In genomic region chr11:4705178-4705577, GRCm38 (mm10) we compare ENCODE assay signal across 7 mouse cellular contexts. TPM values are rescaled to one million over a fixed set of nuclear protein-coding genes. Genes with fewer than 3 reads are reported as not detected.
A peak's percentile ranks its signal among the peaks of the same experiment; 100 is the strongest.
DNase-seq lines count a peak whose midpoint lies in the region; ATAC-seq lines count a peak whose summit lies in the region.

No protein-coding gene starts in this region.

- peak overlapping the region; percentile 82 for H3K4me2 ChIP-seq in limb, embryonic 13.5 days (replicated peaks)
- peak overlapping the region; percentile 86 for H3K4me2 ChIP-seq in stomach, embryonic 15.5 days

- DNase-seq in forebrain, embryonic 10.5 days (ENCODE audit: extremely low spot score, low spot score): no peak
- DNase-seq in ovary, postnatal 10 days (ENCODE audit: low spot score): no peak
- no peak for DNase-seq in left cerebral cortex, postnatal 25 days (ENCODE audit: low spot score in 2 of 2)

- H3K27ac ChIP-seq in forebrain, embryonic 10.5 days: peak overlapping the region; percentile 90
- H3K27ac ChIP-seq in limb, embryonic 13.5 days: no peak overlapping the region
- peak overlapping the region; percentile 49; the same call in 1 of the 2 replicates for H3K27ac ChIP-seq in stomach, embryonic 15.5 days

- H3K9me3 ChIP-seq in megakaryocyte, embryonic 14.5 days: no peaks in the 10 kb centered on the region
- no peaks in the 10 kb centered on the region for H3K9me3 ChIP-seq in forebrain, embryonic 10.5 days
- H3K9me3 ChIP-seq in limb, embryonic 13.5 days: no peaks in the 10 kb centered on the region
- no peaks in the 10 kb centered on the region for H3K9me3 ChIP-seq in stomach, embryonic 15.5 days

- WGBS in forebrain, embryonic 10.5 days: 11% methylated on average over 4 of the region's 4 CpGs
- WGBS in limb, embryonic 13.5 days: 9% methylated on average over 4 of the region's 4 CpGs
- WGBS in stomach, embryonic 15.5 days: 4% methylated on average over 4 of the region's 4 CpGs

- intact Hi-C loops in left cerebral cortex, postnatal 25 days (cut with DNase I): no loop called here

- peaks cover 24% of the 10 kb centered on the region for H3K4me1 ChIP-seq in megakaryocyte, embryonic 14.5 days
- peaks cover 18% of the 10 kb centered on the region for H3K4me1 ChIP-seq in forebrain, embryonic 10.5 days
- H3K4me1 ChIP-seq in limb, embryonic 13.5 days: peaks cover 17% of the 10 kb centered on the region
- H3K4me1 ChIP-seq in stomach, embryonic 15.5 days: peaks cover 12% of the 10 kb centered on the region; the same call in 1 of the 2 replicates

- no peaks in the 10 kb centered on the region for H3K27me3 ChIP-seq in megakaryocyte, embryonic 14.5 days (replicated peaks)
- no peaks in the 10 kb centered on the region for H3K27me3 ChIP-seq in forebrain, embryonic 10.5 days (ENCODE audit: poor library complexity, severe bottlenecking)
- H3K27me3 ChIP-seq in limb, embryonic 13.5 days: no peaks in the 10 kb centered on the region
- H3K27me3 ChIP-seq in stomach, embryonic 15.5 days (replicated peaks): no peaks in the 10 kb centered on the region

- ATAC-seq in megakaryocyte, adult 5-6 weeks (ENCODE audit: poor library complexity, severe bottlenecking): no peak
- ATAC-seq in limb, embryonic 13.5 days (ENCODE audit: low FRiP score, low read depth): no peak
- ATAC-seq in stomach, embryonic 15.5 days (ENCODE audit: insufficient read depth, low FRiP score, low read depth): no peak

- peak overlapping the region; percentile 77 for H3K9ac ChIP-seq in limb, embryonic 13.5 days
- peak overlapping the region; percentile 45; the same call in 1 of the 2 replicates for H3K9ac ChIP-seq in stomach, embryonic 15.5 days

- peak overlapping the region; percentile 99 for H3K4me3 ChIP-seq in megakaryocyte, embryonic 14.5 days (replicated peaks)
- peak overlapping the region; percentile 73 for H3K4me3 ChIP-seq in forebrain, embryonic 10.5 days
- peak overlapping the region; percentile 70 for H3K4me3 ChIP-seq in limb, embryonic 13.5 days
- H3K4me3 ChIP-seq in stomach, embryonic 15.5 days (replicated peaks): peak overlapping the region; percentile 81

- H3K36me3 ChIP-seq in megakaryocyte, embryonic 14.5 days (replicated peaks; ENCODE audit: low read length): peaks cover 20% of the 10 kb centered on the region
- H3K36me3 ChIP-seq in forebrain, embryonic 10.5 days (replicated peaks): peaks cover 26% of the 10 kb centered on the region
- peaks cover 20% of the 10 kb centered on the region for H3K36me3 ChIP-seq in limb, embryonic 13.5 days
- H3K36me3 ChIP-seq in stomach, embryonic 15.5 days: 0 out of 2 replicates have a peak, but pooled peaks cover 3% of the 10 kb centered on the region

RNA-seq across cellular contexts. Expression of gene Zmat5, which starts 0.7 kb away (rescaled TPM):
- 75.1 and 119 TPM in 2 replicates for polyA plus RNA-seq in megakaryocyte, embryonic 14.5 days (2012; ENCODE audit: insufficient read depth, low replicate concordance)
- total RNA-seq in megakaryocyte, adult 5-6 weeks (2015): 35.2 and 45.0 TPM in 2 replicates
- total RNA-seq in megakaryocyte, adult 5-6 weeks (2017): 11.7 and 12.5 TPM in 2 replicates
- polyA plus RNA-seq in forebrain, embryonic 10.5 days (2016; fragmentation: Nextera tagmentation; extraction: Ambion mirVana): 76.8 and 79.6 TPM in 2 replicates
- 63.4 and 65.3 TPM in 2 replicates for polyA plus RNA-seq in limb, embryonic 13.5 days (2015; fragmentation: Nextera tagmentation; extraction: Ambion mirVana)
- 62.8 and 68.1 TPM in 2 replicates for polyA plus RNA-seq in stomach, embryonic 15.5 days (2015; fragmentation: Nextera tagmentation; extraction: Ambion mirVana)
- total RNA-seq in left cerebral cortex, postnatal 25 days (2021): 10 to 100 TPM; 27.8 to 30.8 TPM

RNA-seq across cellular contexts. Expression of gene Uqcr10, which starts 1.0 kb away (rescaled TPM):
- polyA plus RNA-seq in megakaryocyte, embryonic 14.5 days (2012; ENCODE audit: insufficient read depth, low replicate concordance): 26.4 and 27.4 TPM in 2 replicates
- total RNA-seq in megakaryocyte, adult 5-6 weeks (2015): 135 and 148 TPM in 2 replicates
- total RNA-seq in megakaryocyte, adult 5-6 weeks (2017): 73.7 and 87.8 TPM in 2 replicates
- polyA plus RNA-seq in forebrain, embryonic 10.5 days (2016; fragmentation: Nextera tagmentation; extraction: Ambion mirVana): 648 and 652 TPM in 2 replicates
- polyA plus RNA-seq in limb, embryonic 13.5 days (2015; fragmentation: Nextera tagmentation; extraction: Ambion mirVana): 662 and 692 TPM in 2 replicates
- 920 and 1,051 TPM in 2 replicates for polyA plus RNA-seq in stomach, embryonic 15.5 days (2015; fragmentation: Nextera tagmentation; extraction: Ambion mirVana)
- 100 to 1,000 TPM; 379 to 407 TPM for total RNA-seq in left cerebral cortex, postnatal 25 days (2021)

RNA-seq across cellular contexts. Expression of gene Cabp7, which starts 41.4 kb away (rescaled TPM):
- polyA plus RNA-seq in megakaryocyte, embryonic 14.5 days (2012; ENCODE audit: insufficient read depth, low replicate concordance): not detected in 2 replicates
- not detected in 2 replicates for total RNA-seq in megakaryocyte, adult 5-6 weeks (2015)
- total RNA-seq in megakaryocyte, adult 5-6 weeks (2017): not detected in 2 replicates
- polyA plus RNA-seq in forebrain, embryonic 10.5 days (2016; fragmentation: Nextera tagmentation; extraction: Ambion mirVana): 0.15 TPM in 1 of 2 replicates, not detected in the other
- polyA plus RNA-seq in limb, embryonic 13.5 days (2015; fragmentation: Nextera tagmentation; extraction: Ambion mirVana): 0.13 and 0.23 TPM in 2 replicates
- polyA plus RNA-seq in stomach, embryonic 15.5 days (2015; fragmentation: Nextera tagmentation; extraction: Ambion mirVana): 0.17 and 0.32 TPM in 2 replicates
- total RNA-seq in left cerebral cortex, postnatal 25 days (2021): 10 to 100 TPM; 13.8 to 16.0 TPM

Comparison
In these comparisons a context has a peak if more than half of its experiments do, and no peak if none do; other contexts are left out.
1. RNA of gene Uqcr10, which starts 1.0 kb away (polyA plus RNA-seq): 920 to 1,051 TPM in stomach, embryonic 15.5 days, 662 to 692 TPM in limb, embryonic 13.5 days and 648 to 652 TPM in forebrain, embryonic 10.5 days; 26.4 to 27.4 TPM in megakaryocyte, embryonic 14.5 days; every median in the first group is over 10 times any median in the second.
2. Peak in every context shown above with its lines, with median percentiles within 50 percentile points of each other: H3K4me3 ChIP-seq.